Mouse (Mus musculus) neutrophil, adult 59 days (primary cell): Measurements from ENCODE around the gene Rhoh. TPM values are rescaled to one million over a fixed set of nuclear protein-coding genes. Genes with fewer than 3 reads are reported as not detected.

Source experiments
- total RNA-seq, 2 experiments: library from RNA; stranded (reverse); gene quantifications; 1 replicate in 1 of 2; 2 replicates in 1 of 2; pipeline ENCODE4 v1.2.4; 2023

Rhoh gene
- total RNA-seq: 10 to 100 TPM; 15.9 to 18.2 TPM

DNA sequence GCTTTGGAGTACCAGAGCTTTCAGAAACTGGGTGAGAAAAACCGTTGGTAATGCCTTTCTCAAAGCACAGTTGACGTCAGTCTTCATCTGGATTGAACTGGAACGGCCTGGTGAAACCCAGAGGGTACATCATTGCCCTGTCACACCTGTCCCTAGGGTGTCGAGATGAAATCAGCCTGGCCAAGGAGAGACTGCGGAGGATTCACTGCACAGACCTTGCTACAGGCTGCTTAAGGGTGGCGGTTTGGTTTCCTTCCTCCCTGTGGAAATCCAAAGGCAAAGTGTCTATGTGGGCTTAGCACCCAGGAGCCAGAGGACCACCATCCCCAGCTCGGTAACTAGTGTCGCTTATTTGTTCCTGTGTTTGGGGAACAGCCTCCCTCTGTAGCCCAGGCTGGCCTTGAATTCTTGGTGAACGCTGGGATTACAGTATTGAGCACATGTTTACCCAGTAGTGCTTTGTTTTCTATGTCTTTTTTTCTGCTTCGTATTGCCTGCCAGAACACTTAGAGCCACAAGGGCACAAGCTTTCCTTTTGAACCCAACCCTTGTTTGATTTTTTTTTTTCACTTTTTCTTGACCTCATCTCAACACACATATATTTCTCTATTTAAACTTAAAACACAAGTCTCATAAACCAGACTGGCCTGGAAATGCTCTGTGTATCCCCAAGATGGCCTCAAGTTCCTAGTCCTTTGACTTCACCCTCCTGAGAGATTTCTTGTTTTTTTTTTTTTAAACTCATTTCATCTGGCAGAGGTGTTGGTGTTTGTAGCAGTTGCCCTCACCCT lies at the start of gene Rhoh:
Rhoh (plus strand) TSS at position 60 of the 791 bp plus-strand sequence.

DNA sequence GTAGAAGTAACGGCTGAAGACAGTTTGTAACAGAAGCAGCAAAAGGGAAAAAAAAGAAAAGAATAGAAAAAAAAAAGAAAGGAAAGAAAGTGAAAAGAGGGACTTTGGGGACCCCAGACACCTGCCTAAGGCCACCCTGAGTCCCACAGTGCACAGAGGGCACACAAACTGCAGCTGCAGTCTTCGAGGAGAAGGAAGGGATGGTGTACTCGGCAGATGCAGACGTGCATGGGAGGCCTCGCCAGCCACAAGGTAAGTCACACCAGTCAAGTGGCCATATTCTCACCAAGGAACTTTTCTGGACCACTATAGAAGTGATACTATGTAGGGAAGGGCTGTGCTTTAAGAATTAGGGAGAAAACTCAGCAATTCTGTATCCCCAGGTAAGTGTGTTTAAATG lies 73.8 kb downstream of the Rhoh start, which contains the start of gene Chrna9:
Chrna9 (plus strand) TSS at position 139 of the 400 bp plus-strand sequence.

Other genes starting within 250 kb of the Rhoh start
- gene Pds5a, start 162.9 kb upstream of the Rhoh start, total RNA-seq: 100 to 1,000 TPM; 136 to 169 TPM
- 10 to 100 TPM; 26.5 to 29.0 TPM for gene N4bp2, start 97.7 kb upstream of the Rhoh start, total RNA-seq
- gene Chrna9, start 73.7 kb downstream of the Rhoh start, total RNA-seq: not detected
- 1 to 10 TPM; 3.7 to 5.7 TPM for gene 9130230L23Rik, start 143.1 kb downstream of the Rhoh start, total RNA-seq